Mouse (Mus musculus): ENCODE measurements around the gene Ptprn2. TPM values are rescaled to one million over a fixed set of nuclear protein-coding genes. Genes with fewer than 3 reads are reported as not detected.

Gene Ptprn2
- polyA plus RNA-seq, 1 experiment = 0.22 TPM

- no peaks in the 10 kb centered on the region for H3K27me3 ChIP-seq (ENCODE audit: control insufficient read depth, insufficient read depth, insufficient read length)
- no peaks in the 10 kb centered on the region for H3K79me2 ChIP-seq (ENCODE audit: control insufficient read depth, insufficient read depth)
- H3K4me3 ChIP-seq = no peak overlapping the region
- no peak for TF ChIP-seq MAX (IDR thresholded peaks at IDR 0.05; ENCODE audit: low read depth)
- TF ChIP-seq SRF (IDR thresholded peaks at IDR 0.05; ENCODE audit: control insufficient read depth, insufficient read length, low read depth) = no peak
- no peak for TF ChIP-seq TCF3 (IDR thresholded peaks at IDR 0.05; ENCODE audit: insufficient read length, low read depth)
- no peak for TF ChIP-seq POLR2A (IDR thresholded peaks at IDR 0.05; ENCODE audit: insufficient read length, low read depth)
- no peak for TF ChIP-seq TCF12 (IDR thresholded peaks at IDR 0.05; ENCODE audit: insufficient read depth, poor library complexity, severe bottlenecking)
- TF ChIP-seq POLR2AphosphoS2 (IDR thresholded peaks at IDR 0.05; ENCODE audit: insufficient read length, low read depth) = no peak
- TF ChIP-seq E2F4 (IDR thresholded peaks at IDR 0.05; ENCODE audit: insufficient read depth) = no peak
- no peak for TF ChIP-seq MYOG (IDR thresholded peaks at IDR 0.05; ENCODE audit: control insufficient read depth in 1 of 3, insufficient read depth in 1 of 3, insufficient read length in 2 of 3, low read depth in 2 of 3)
- TF ChIP-seq CEBPB (IDR thresholded peaks at IDR 0.05; ENCODE audit: insufficient read depth, poor library complexity, severe bottlenecking) = no peak
- TF ChIP-seq MYOD1 (IDR thresholded peaks at IDR 0.05; ENCODE audit: control insufficient read depth in 1 of 3, insufficient read length in 2 of 3, low read depth in 2 of 3) = no peak
- TF ChIP-seq USF1 (IDR thresholded peaks at IDR 0.05; ENCODE audit: low read depth) = no peak
- no peak for TF ChIP-seq REST (IDR thresholded peaks at IDR 0.05; ENCODE audit: insufficient read depth, insufficient read length)
- H3ac ChIP-seq (ENCODE audit: control insufficient read depth, insufficient read length) = no peak overlapping the region
- H3K36me3 ChIP-seq (ENCODE audit: control insufficient read depth, insufficient read depth) = no peaks in the 10 kb centered on the region
- no peak overlapping the region for H3K4me2 ChIP-seq (ENCODE audit: low read depth)
Observed at GRCm38 (mm10) chr12:117254356-117254755, 768.8 kb downstream of the Ptprn2 start.

GRCm38 (mm10) chr12:117255325-117255724 is 769.8 kb downstream of the Ptprn2 start:
- H3K79me2 ChIP-seq (ENCODE audit: control insufficient read depth, insufficient read depth) = no peaks in the 10 kb centered on the region
- no peak for TF ChIP-seq E2F4 (IDR thresholded peaks at IDR 0.05; ENCODE audit: insufficient read depth)
- TF ChIP-seq POLR2AphosphoS2 (IDR thresholded peaks at IDR 0.05; ENCODE audit: insufficient read length, low read depth) = no peak
- no peak for TF ChIP-seq POLR2A (IDR thresholded peaks at IDR 0.05; ENCODE audit: insufficient read length, low read depth)
- no peak for TF ChIP-seq TCF12 (IDR thresholded peaks at IDR 0.05; ENCODE audit: insufficient read depth, poor library complexity, severe bottlenecking)
- no peak for TF ChIP-seq MYOD1 (IDR thresholded peaks at IDR 0.05; ENCODE audit: control insufficient read depth in 1 of 3, insufficient read length in 2 of 3, low read depth in 2 of 3)
- no peak for TF ChIP-seq CEBPB (IDR thresholded peaks at IDR 0.05; ENCODE audit: insufficient read depth, poor library complexity, severe bottlenecking)
- TF ChIP-seq USF1 (IDR thresholded peaks at IDR 0.05; ENCODE audit: low read depth) = no peak
- TF ChIP-seq TCF3 (IDR thresholded peaks at IDR 0.05; ENCODE audit: insufficient read length, low read depth) = no peak
- TF ChIP-seq MAX (IDR thresholded peaks at IDR 0.05; ENCODE audit: low read depth) = no peak
- no peak for TF ChIP-seq SRF (IDR thresholded peaks at IDR 0.05; ENCODE audit: control insufficient read depth, insufficient read length, low read depth)
- TF ChIP-seq MYOG (IDR thresholded peaks at IDR 0.05; ENCODE audit: control insufficient read depth in 1 of 3, insufficient read depth in 1 of 3, insufficient read length in 2 of 3, low read depth in 2 of 3) = no peak
- TF ChIP-seq REST (IDR thresholded peaks at IDR 0.05; ENCODE audit: insufficient read depth, insufficient read length) = no peak
- no peaks in the 10 kb centered on the region for H3K27me3 ChIP-seq (ENCODE audit: control insufficient read depth, insufficient read depth, insufficient read length)
- no peaks in the 10 kb centered on the region for H3K36me3 ChIP-seq (ENCODE audit: control insufficient read depth, insufficient read depth)
- H3K4me3 ChIP-seq = no peak overlapping the region
- H3ac ChIP-seq (ENCODE audit: control insufficient read depth, insufficient read length) = no peak overlapping the region
- no peak overlapping the region for H3K4me2 ChIP-seq (ENCODE audit: low read depth)

GRCm38 (mm10) chr12:117255776-117256342 is 770.3 kb downstream of the Ptprn2 start:
- Histone ChIP-seq H3K36me3 (ENCODE audit: control insufficient read depth, insufficient read depth) (no peaks in the 10 kb centered on the region), H3ac (ENCODE audit: control insufficient read depth, insufficient read length) (no peak overlapping the region), H3K27me3 (ENCODE audit: control insufficient read depth, insufficient read depth, insufficient read length) (no peaks in the 10 kb centered on the region), H3K79me2 (ENCODE audit: control insufficient read depth, insufficient read depth) (no peaks in the 10 kb centered on the region), H3K4me2 (ENCODE audit: low read depth) (no peak overlapping the region), H3K4me3 (no peak overlapping the region)
- TF ChIP-seq REST (IDR thresholded peaks at IDR 0.05; ENCODE audit: insufficient read depth, insufficient read length) = no peak
- no peak for TF ChIP-seq MAX (IDR thresholded peaks at IDR 0.05; ENCODE audit: low read depth)
- no peak for TF ChIP-seq TCF3 (IDR thresholded peaks at IDR 0.05; ENCODE audit: insufficient read length, low read depth)
- TF ChIP-seq TCF12 (IDR thresholded peaks at IDR 0.05; ENCODE audit: insufficient read depth, poor library complexity, severe bottlenecking) = no peak
- no peak for TF ChIP-seq CEBPB (IDR thresholded peaks at IDR 0.05; ENCODE audit: insufficient read depth, poor library complexity, severe bottlenecking)
- no peak for TF ChIP-seq POLR2AphosphoS2 (IDR thresholded peaks at IDR 0.05; ENCODE audit: insufficient read length, low read depth)
- no peak for TF ChIP-seq USF1 (IDR thresholded peaks at IDR 0.05; ENCODE audit: low read depth)
- TF ChIP-seq POLR2A (IDR thresholded peaks at IDR 0.05; ENCODE audit: insufficient read length, low read depth) = no peak
- TF ChIP-seq SRF (IDR thresholded peaks at IDR 0.05; ENCODE audit: control insufficient read depth, insufficient read length, low read depth) = no peak
- no peak for TF ChIP-seq MYOD1 (IDR thresholded peaks at IDR 0.05; ENCODE audit: control insufficient read depth in 1 of 3, insufficient read length in 2 of 3, low read depth in 2 of 3)
- no peak for TF ChIP-seq E2F4 (IDR thresholded peaks at IDR 0.05; ENCODE audit: insufficient read depth)
- no peak for TF ChIP-seq MYOG (IDR thresholded peaks at IDR 0.05; ENCODE audit: control insufficient read depth in 1 of 3, insufficient read depth in 1 of 3, insufficient read length in 2 of 3, low read depth in 2 of 3)

- TF ChIP-seq USF1 (IDR thresholded peaks at IDR 0.05; ENCODE audit: low read depth) = no peak
- TF ChIP-seq REST (IDR thresholded peaks at IDR 0.05; ENCODE audit: insufficient read depth, insufficient read length) = no peak
- no peak for TF ChIP-seq SRF (IDR thresholded peaks at IDR 0.05; ENCODE audit: control insufficient read depth, insufficient read length, low read depth)
- TF ChIP-seq TCF3 (IDR thresholded peaks at IDR 0.05; ENCODE audit: insufficient read length, low read depth) = no peak
- no peak for TF ChIP-seq CEBPB (IDR thresholded peaks at IDR 0.05; ENCODE audit: insufficient read depth, poor library complexity, severe bottlenecking)
- TF ChIP-seq MYOG (IDR thresholded peaks at IDR 0.05; ENCODE audit: control insufficient read depth in 1 of 3, insufficient read depth in 1 of 3, insufficient read length in 2 of 3, low read depth in 2 of 3) = no peak
- TF ChIP-seq MYOD1 (IDR thresholded peaks at IDR 0.05; ENCODE audit: control insufficient read depth in 1 of 3, insufficient read length in 2 of 3, low read depth in 2 of 3) = no peak
- TF ChIP-seq E2F4 (IDR thresholded peaks at IDR 0.05; ENCODE audit: insufficient read depth) = no peak
- no peak for TF ChIP-seq POLR2A (IDR thresholded peaks at IDR 0.05; ENCODE audit: insufficient read length, low read depth)
- TF ChIP-seq POLR2AphosphoS2 (IDR thresholded peaks at IDR 0.05; ENCODE audit: insufficient read length, low read depth) = no peak
- no peaks in the 10 kb centered on the region for H3K27me3 ChIP-seq (ENCODE audit: control insufficient read depth, insufficient read depth, insufficient read length)
- no peaks in the 10 kb centered on the region for H3K79me2 ChIP-seq (ENCODE audit: control insufficient read depth, insufficient read depth)
- no peak overlapping the region for H3K4me3 ChIP-seq
- no peaks in the 10 kb centered on the region for H3K36me3 ChIP-seq (ENCODE audit: control insufficient read depth, insufficient read depth)
- H3K4me2 ChIP-seq (ENCODE audit: low read depth) = no peak overlapping the region
- H3ac ChIP-seq (ENCODE audit: control insufficient read depth, insufficient read length) = no peak overlapping the region
Observed at GRCm38 (mm10) chr12:117256849-117257204, 771.3 kb downstream of the Ptprn2 start.
